8 mouse cellular contexts compared by ENCODE assay signal in the genomic region with DNA sequence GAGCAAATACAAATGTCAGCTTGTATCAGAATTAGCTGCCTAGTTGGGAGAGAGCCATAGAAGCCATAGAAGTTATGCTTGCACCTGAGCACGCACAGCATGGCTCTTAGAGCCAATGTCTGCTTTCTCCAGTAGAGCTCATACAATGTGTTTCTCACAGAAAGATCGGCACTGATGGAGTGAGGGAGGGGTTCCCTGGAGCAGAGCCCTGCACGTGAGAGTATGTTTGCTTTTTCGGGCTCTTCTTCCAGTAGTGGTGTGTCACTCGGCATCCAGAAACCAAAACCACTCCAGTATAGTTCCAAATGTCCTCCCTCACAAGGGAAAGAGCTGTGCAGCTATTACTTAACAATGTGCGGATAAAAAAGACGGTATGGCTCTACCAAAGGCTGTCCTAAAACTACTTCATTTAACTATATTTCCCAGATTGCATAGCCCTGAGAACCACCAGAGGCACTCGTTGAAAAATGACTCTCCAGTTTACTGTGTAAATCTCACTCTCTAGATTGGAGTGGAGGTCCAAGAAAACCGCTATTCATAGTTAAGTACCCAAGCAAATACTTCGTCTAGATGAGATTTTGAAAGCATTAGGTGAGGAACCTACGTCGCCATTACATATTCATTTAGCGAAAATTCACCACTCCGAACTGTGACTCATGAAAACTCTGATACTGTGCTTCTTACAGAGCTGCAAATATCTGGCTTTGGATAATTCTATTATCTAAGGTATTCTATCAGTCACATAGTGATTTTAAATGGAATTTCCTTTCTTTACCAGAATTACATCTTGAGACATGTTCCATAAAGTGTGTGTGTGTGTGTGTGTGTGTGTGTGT. TPM values are rescaled to one million over a fixed set of nuclear protein-coding genes. Genes with fewer than 3 reads are reported as not detected.
DNase-seq lines count a peak whose midpoint lies in the region; ATAC-seq and TF ChIP-seq lines count a peak whose summit lies in the region.

No protein-coding gene starts in this region.

- WGBS in heart, embryonic 15.5 days: 71% methylated on average over 14 of the region's 14 CpGs
- 80% methylated on average over 14 of the region's 14 CpGs for WGBS in forebrain, embryonic 11.5 days
- WGBS in liver, embryonic 13.5 days (ENCODE audit: insufficient replicate concordance): 66% methylated on average over 14 of the region's 14 CpGs

- no peaks in the 10 kb centered on the region for H3K27me3 ChIP-seq in heart, embryonic 15.5 days
- no peaks in the 10 kb centered on the region for H3K27me3 ChIP-seq in forebrain, embryonic 11.5 days (ENCODE audit: control insufficient read depth, insufficient read depth, low read length)
- no peaks in the 10 kb centered on the region for H3K27me3 ChIP-seq in liver, embryonic 13.5 days

- H3K36me3 ChIP-seq in heart, embryonic 15.5 days: peaks cover 5% of the 10 kb centered on the region; the same call in 1 of the 2 replicates
- H3K36me3 ChIP-seq in ES-E14 (ENCODE audit: control insufficient read depth, insufficient read depth, low read length, poor library complexity, severe bottlenecking): peaks cover 12% of the 10 kb centered on the region
- H3K36me3 ChIP-seq in forebrain, embryonic 11.5 days (ENCODE audit: control insufficient read depth, insufficient read depth, low read length): no peaks in the 10 kb centered on the region
- H3K36me3 ChIP-seq in liver, embryonic 13.5 days: peaks cover 25% of the 10 kb centered on the region

- H3K27ac ChIP-seq in heart, embryonic 15.5 days: peak overlapping the region; percentile 89
- no peak overlapping the region for H3K27ac ChIP-seq in ES-E14 (ENCODE audit: insufficient read depth, low read depth, low read length, poor library complexity, severe bottlenecking)
- no peak overlapping the region for H3K27ac ChIP-seq in forebrain, embryonic 11.5 days (ENCODE audit: low read depth, low read length)
- H3K27ac ChIP-seq in liver, embryonic 13.5 days: no peak overlapping the region

- H3K4me3 ChIP-seq in heart, embryonic 15.5 days: peak overlapping the region; percentile 67
- H3K4me3 ChIP-seq in ES-E14 (ENCODE audit: insufficient read depth in 1 of 2, low read depth in 1 of 2, low read length in 2 of 2, poor library complexity in 1 of 2, severe bottlenecking in 1 of 2): peak overlapping the region; percentile 19 to 64
- H3K4me3 ChIP-seq in forebrain, embryonic 11.5 days (ENCODE audit: low read depth, low read length): peak overlapping the region; percentile 54
- peak overlapping the region; percentile 70 for H3K4me3 ChIP-seq in liver, embryonic 13.5 days (replicated peaks)

- H3K4me2 ChIP-seq in heart, embryonic 15.5 days: peak overlapping the region; percentile 49
- peak overlapping the region; percentile 15; the same call in 1 of the 2 replicates for H3K4me2 ChIP-seq in forebrain, embryonic 11.5 days (ENCODE audit: low read depth, low read length, severe bottlenecking)
- peak overlapping the region; percentile 67; the same call in 1 of the 2 replicates for H3K4me2 ChIP-seq in liver, embryonic 13.5 days

- H3K4me1 ChIP-seq in heart, embryonic 15.5 days (replicated peaks): no peaks in the 10 kb centered on the region
- no peaks in the 10 kb centered on the region for H3K4me1 ChIP-seq in ES-E14 (ENCODE audit: control insufficient read depth in 2 of 2, insufficient read depth in 2 of 2, low read length in 2 of 2, poor library complexity in 1 of 2)
- no peaks in the 10 kb centered on the region for H3K4me1 ChIP-seq in forebrain, embryonic 11.5 days (replicated peaks; ENCODE audit: control insufficient read depth, insufficient read depth, low read length)
- peaks cover 8% of the 10 kb centered on the region for H3K4me1 ChIP-seq in liver, embryonic 13.5 days (replicated peaks)

- ATAC-seq in heart, embryonic 15.5 days (replicated peaks; ENCODE audit: insufficient number of reproducible peaks, insufficient read depth, low FRiP score, low read depth): no peak
- ATAC-seq in forebrain, embryonic 11.5 days (replicated peaks; ENCODE audit: low FRiP score): no peak; the same call in 1 of the 2 replicates
- 0 out of 2 replicates have a peak, but pooled peaks have one; percentile 1 for ATAC-seq in liver, embryonic 13.5 days (ENCODE audit: low read depth)
- no peak for ATAC-seq in monocyte, adult 5-6 weeks (replicated peaks; ENCODE audit: insufficient number of reproducible peaks, low FRiP score, low TSS enrichment, poor library complexity, severe bottlenecking)

- no peaks in the 10 kb centered on the region for H3K9me3 ChIP-seq in heart, embryonic 15.5 days (replicated peaks)
- H3K9me3 ChIP-seq in ES-E14 (ENCODE audit: control insufficient read depth, insufficient read depth, low read depth, low read length): no peaks in the 10 kb centered on the region
- no peaks in the 10 kb centered on the region for H3K9me3 ChIP-seq in forebrain, embryonic 11.5 days (ENCODE audit: control insufficient read depth, low read length)
- no peaks in the 10 kb centered on the region for H3K9me3 ChIP-seq in liver, embryonic 13.5 days (replicated peaks)

- in situ Hi-C loops in ES-E14 (cut with MboI; ENCODE audit: low sequenced_read_pairs in 2 of 2, unreplicated experiment in 2 of 2): no loop called here

- H3K9ac ChIP-seq in heart, embryonic 15.5 days: no peak overlapping the region
- H3K9ac ChIP-seq in ES-E14 (ENCODE audit: insufficient read depth, low read depth, low read length, poor library complexity, severe bottlenecking): no peak overlapping the region; the same call in 1 of the 2 replicates
- no peak overlapping the region; the same call in 1 of the 2 replicates for H3K9ac ChIP-seq in forebrain, embryonic 11.5 days (ENCODE audit: low read length)
- no peak overlapping the region for H3K9ac ChIP-seq in liver, embryonic 13.5 days

- DNase-seq in heart, adult 9 months (ENCODE audit: low spot score in 2 of 2): no peak
- DNase-seq in ES-E14 (ENCODE audit: low read depth, low spot score): no peak
- DNase-seq in forebrain, embryonic 11.5 days (ENCODE audit: low spot score): no peak
- DNase-seq in liver, embryonic 13.5 days: no peak
- no peak for DNase-seq in natural killer cell, adult 2 months (ENCODE audit: low spot score in 2 of 2)
- DNase-seq in thymus, postnatal 25 days: no peak

TF ChIP-seq in ES-E14, 5 proteins besides CTCF, POLR2A, EP300 and RAD21:
- TF ChIP-seq ZNF384 (IDR thresholded peaks at IDR 0.05; ENCODE audit: low read depth, low read length) (no peak), HCFC1 (IDR thresholded peaks at IDR 0.05; ENCODE audit: borderline replicate concordance, insufficient read depth, low read length) (no peak), CHD2 (IDR thresholded peaks at IDR 0.05; ENCODE audit: low read depth, low read length) (no peak), MAFK (IDR thresholded peaks at IDR 0.05; ENCODE audit: insufficient read depth, low read depth, low read length) (no peak), ZC3H11A (IDR thresholded peaks at IDR 0.05; ENCODE audit: borderline replicate concordance, low read depth, low read length) (no peak)

RNA-seq across cellular contexts. Expression of a gene that starts 0.7 kb away (rescaled TPM):
- polyA plus RNA-seq in heart, embryonic 15.5 days (2015; fragmentation: Nextera tagmentation; extraction: Ambion mirVana): 20.4 and 26.9 TPM in 2 replicates
- total RNA-seq in ES-E14 (2012; rRNA removed): 57.2 and 69.6 TPM in 2 replicates
- polyA plus RNA-seq in forebrain, embryonic 11.5 days (2014; fragmentation: Nextera tagmentation; extraction: Ambion mirVana): 78.0 and 79.9 TPM in 2 replicates
- 25.3 and 32.1 TPM in 2 replicates for polyA plus RNA-seq in liver, embryonic 13.5 days (2015; fragmentation: Nextera tagmentation; extraction: Ambion mirVana)
- 25.1 to 39.4 TPM (median 28.4 TPM) in 3 replicates for total RNA-seq in monocyte, adult 5-6 weeks (2017)

Comparison
In these comparisons a context has a peak if more than half of its experiments do, and no peak if none do; other contexts are left out.
1. H3K4me2 ChIP-seq: peak in every context shown above with its lines; median percentile 67 in liver, embryonic 13.5 days; 49 in heart, embryonic 15.5 days; 15 in forebrain, embryonic 11.5 days.